Mouse (Mus musculus) lung, postnatal 36 days (tissue): ENCODE results near the gene Pik3ip1.

Experiments used
- DNase-seq: peaks from one replicate; pipeline ENCODE4 v3.0.0; 2022; ENCODE audit warnings: mixed read lengths

Pik3ip1 gene

GRCm38 (mm10) chr11:3337961-3338360, 7.8 kb downstream of the Pik3ip1 start:
- DNase-seq, result no peak

- no peak for DNase-seq
These were observed 11.3 kb downstream of the Pik3ip1 start for GRCm38 (mm10) chr11:3341476-3341875.

GRCm38 (mm10) chr11:3344916-3345315, 14.7 kb downstream of the Pik3ip1 start:
- DNase-seq, result no peak

- DNase-seq, result no peak
These were observed 16.1 kb downstream of the Pik3ip1 start for GRCm38 (mm10) chr11:3346351-3346750.

GRCm38 (mm10) chr11:3347091-3347834, 17.1 kb downstream of the Pik3ip1 start:
- peak; percentile 95 for DNase-seq

GRCm38 (mm10) chr11:3347835-3348195, 17.6 kb downstream of the Pik3ip1 start:
- no peak for DNase-seq

GRCm38 (mm10) chr11:3348576-3349342, 18.6 kb downstream of the Pik3ip1 start:
- peak; percentile 75 for DNase-seq

GRCm38 (mm10) chr11:3349343-3349695, 19.1 kb downstream of the Pik3ip1 start:
- no peak for DNase-seq

- no peak for DNase-seq
These were observed 21.9 kb downstream of the Pik3ip1 start for GRCm38 (mm10) chr11:3352131-3352530.

- no peak for DNase-seq
These were observed 22.9 kb downstream of the Pik3ip1 start for GRCm38 (mm10) chr11:3352990-3353585.

GRCm38 (mm10) chr11:3362854-3363253, 32.7 kb downstream of the Pik3ip1 start:
- DNase-seq, result no peak

- DNase-seq, result no peak
These were observed 36.2 kb downstream of the Pik3ip1 start for GRCm38 (mm10) chr11:3366411-3366810.

GRCm38 (mm10) chr11:3368983-3369382, 38.8 kb downstream of the Pik3ip1 start:
- DNase-seq, result peak; percentile 76

GRCm38 (mm10) chr11:3369449-3369848, 39.2 kb downstream of the Pik3ip1 start:
- no peak for DNase-seq

- DNase-seq, result no peak
These were observed 40.0 kb downstream of the Pik3ip1 start for GRCm38 (mm10) chr11:3370162-3370561.

GRCm38 (mm10) chr11:3370928-3371598, 40.9 kb downstream of the Pik3ip1 start:
- peak; percentile 88 for DNase-seq

- DNase-seq, result no peak
These were observed 41.5 kb downstream of the Pik3ip1 start for GRCm38 (mm10) chr11:3371599-3372295.

- peak; percentile 42 for DNase-seq
These were observed 43.5 kb downstream of the Pik3ip1 start for GRCm38 (mm10) chr11:3373591-3374292.

GRCm38 (mm10) chr11:3374293-3374645, 44.1 kb downstream of the Pik3ip1 start:
- DNase-seq, result no peak

GRCm38 (mm10) chr11:3374741-3375140, 44.5 kb downstream of the Pik3ip1 start:
- DNase-seq, result no peak

- no peak for DNase-seq
These were observed 49.2 kb downstream of the Pik3ip1 start for GRCm38 (mm10) chr11:3379427-3379826.

GRCm38 (mm10) chr11:3381148-3381814, 51.1 kb downstream of the Pik3ip1 start:
- DNase-seq, result no peak
